Mouse (Mus musculus): Measurements from ENCODE around the gene Iars.
"Not testable (repeated sequence)": the region's sequence is repeated elsewhere in the genome, so short reads cannot be mapped to it uniquely, and the experiment has no call there.

The Iars gene

GRCm38 (mm10) chr13:49738011-49738410 is 56.1 kb downstream of the Iars start:
- no peak for DNase-seq

DNA sequence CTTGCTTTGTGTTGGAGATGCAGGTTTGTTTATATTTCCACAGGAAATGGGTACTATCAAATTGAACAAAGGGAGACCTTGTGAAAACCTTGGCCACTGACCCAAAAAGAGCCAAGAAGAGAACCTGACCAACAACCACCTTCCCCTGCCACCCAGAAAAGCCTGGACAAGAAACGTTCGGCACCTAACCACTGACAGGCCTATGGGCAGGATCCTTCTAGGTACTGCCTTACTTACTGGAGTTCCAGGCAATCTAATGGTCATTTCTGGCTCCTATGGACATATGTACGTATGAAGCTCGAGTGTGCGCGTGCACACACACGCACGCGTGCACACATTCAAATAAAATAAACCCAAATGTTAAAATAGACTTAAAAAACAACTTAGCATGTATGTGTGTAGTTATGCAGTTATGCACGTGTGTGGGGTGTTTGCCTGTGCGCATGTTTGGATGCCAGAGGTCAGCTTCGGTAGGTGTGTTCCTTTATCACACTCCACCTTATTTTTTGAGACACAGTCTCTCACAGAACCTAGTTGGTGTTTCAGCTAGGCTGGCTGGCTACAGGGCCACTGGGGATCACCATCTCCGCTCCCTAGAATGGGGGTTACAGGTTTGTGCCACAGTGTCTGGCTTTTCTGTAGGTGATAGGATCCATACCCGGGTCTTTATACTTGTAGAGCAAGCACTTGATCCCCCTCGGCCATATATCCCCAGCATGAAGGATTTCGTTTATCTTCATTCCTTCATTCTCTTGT is 59.6 kb downstream of the Iars start:
- DNase-seq, result no peak

DNA sequence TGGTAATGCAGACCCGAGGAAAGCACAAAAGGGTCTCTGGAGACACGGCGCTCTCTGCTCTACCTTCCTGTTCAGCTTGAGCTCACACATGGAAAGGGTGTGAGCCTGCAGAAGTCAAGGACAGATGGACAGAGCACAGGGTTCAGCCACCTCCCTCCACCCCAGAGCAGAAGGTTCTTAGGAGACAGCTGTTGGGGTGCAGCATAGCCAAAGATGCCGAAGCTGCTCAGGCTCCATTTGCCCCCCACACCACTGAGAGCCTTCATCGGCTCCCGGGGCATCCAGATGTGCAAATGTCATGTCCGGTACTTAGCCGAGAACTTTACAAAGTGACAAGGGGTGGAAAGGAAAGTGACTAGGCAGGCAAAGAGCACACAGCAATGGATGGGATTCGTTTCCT is 74.7 kb downstream of the Iars start:
- DNase-seq, result no peak

GRCm38 (mm10) chr13:49757966-49758365 is 76.1 kb downstream of the Iars start:
- DNase-seq, result no peak

DNA sequence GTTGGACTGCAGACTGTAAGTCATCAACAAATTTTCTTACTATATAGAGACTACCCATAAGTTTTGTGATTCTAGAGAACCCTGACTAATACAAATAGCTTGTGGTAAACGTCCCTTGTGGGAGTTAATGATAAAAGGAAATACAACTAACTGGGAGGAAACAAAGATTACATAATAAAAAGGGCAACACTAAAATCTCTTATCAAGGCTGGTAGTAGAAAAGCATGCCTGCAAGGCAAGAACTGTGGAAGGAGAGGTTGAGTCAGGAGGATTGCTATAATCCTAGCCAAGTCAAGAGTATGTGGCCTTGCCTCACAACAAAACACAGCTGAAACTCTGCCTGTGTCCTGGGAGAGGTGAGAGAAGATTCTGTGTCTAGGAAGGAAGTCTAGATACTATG is 78.8 kb downstream of the Iars start:
- no peak for DNase-seq

DNA sequence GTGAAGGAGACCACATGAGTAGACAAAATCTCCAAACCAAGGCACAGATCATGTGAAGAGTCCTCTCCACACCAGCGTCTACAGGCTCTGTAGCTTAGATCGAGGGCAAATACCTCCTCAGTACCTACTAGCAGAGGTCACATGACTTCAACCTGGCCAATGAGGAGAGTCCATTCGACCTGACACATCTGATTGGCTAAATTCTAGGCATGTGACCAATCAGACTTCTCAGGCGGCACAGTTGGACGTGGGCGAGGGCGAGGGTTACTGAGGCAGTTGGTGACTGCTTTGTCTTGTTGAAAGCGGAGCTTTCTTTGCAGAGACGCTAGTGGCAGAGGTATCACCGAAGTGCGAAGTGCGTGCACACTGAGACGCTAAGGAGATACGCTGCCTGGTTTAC is 80.3 kb downstream of the Iars start:
- no peak for DNase-seq

DNA sequence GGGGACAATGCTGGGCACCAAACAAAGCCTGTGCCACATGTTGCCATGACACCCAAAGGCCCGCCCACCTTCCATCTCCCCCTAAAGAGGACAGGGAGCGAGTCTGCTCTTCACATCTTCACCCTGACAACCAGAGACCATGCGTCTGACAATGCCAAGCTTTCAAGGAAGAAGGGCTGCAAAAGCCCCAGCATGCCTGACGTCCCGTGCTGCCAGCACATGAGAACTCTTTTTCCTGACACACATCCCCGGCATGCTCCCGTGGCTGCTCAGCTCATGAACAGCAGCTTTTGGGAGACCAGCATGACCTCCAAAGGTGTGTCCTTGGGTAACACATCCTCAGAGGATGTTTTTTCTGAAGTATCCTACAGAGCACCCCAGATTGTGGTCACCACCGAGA is 83.4 kb downstream of the Iars start:
- DNase-seq, result no peak

GRCm38 (mm10) chr13:49766269-49766668 is 84.4 kb downstream of the Iars start:
- peak; percentile 7 for DNase-seq

- DNase-seq, result no peak
Observed at GRCm38 (mm10) chr13:49768048-49768447, 86.1 kb downstream of the Iars start.

DNA sequence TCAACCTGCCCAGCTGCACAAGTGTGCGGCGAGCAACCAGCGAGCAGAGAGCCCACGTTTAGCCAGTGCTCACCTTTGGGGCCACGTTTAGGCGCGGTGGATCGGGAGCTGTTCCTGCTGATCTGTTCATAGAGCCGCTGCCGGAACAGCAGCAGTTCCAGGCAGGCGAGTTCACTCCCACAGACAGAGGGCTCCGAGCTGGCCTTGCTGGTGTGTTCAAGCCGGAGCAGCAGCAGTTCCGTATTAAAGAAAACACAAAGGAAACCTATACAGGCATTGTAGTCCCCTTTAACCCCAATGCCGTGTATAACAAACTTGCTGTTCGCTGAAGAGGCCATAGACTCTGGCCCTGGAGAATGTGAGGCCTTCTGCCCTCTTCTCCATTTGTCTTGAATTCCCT is 87.2 kb downstream of the Iars start:
- no peak for DNase-seq

DNA sequence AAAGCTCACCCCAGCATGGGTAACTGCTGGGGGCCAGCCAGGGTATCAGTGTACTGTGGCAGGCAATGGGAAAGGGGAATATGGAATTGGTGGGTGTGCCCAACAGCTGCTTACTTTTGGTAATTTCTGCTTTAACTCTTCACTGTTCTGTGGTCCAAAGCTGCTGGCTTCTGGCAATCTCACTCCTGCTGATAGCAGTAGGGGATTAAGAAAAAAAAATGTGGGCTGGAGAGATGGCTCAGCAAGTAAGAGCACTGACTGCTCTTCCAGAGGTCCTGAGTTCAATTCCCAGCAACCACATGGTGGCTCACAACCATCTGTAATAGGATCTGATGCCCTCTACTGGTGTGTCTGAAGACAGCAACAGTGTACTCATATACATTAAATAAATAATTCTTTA is 89.6 kb downstream of the Iars start:
- not testable (repeated sequence) for DNase-seq
